ENCODE assay signal across 20 mouse cellular contexts in the genomic region with DNA sequence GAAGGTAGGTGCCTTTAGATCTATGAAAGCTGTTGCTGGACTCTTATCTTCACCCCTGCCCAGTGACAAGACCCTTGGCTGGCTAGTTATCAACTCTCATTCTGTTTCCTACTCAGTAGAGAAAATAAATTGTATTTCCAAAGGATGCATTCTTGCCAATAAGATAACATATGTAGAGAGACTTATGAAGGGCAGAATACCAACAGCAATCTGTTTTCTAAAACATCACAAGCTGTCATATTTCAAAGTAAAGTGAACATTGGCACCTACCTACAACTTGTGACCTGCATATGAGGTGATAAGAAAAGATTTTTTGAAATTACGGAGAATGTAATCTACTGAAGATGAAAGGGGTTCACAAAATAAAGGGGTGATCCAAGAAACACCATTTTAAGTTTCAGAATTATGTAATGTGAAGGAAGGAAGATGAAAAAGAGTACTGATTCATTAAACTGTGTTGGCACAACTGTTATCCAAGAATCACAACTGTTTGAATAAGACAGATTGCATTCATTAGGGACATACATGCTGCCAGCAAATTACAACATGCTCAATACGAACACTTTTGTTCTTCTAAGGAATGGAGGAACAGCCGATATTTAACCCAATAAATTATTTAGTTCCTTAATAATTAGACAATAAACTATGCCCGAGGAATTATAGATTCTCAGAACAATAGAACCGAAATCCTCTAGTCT.
DNase-seq lines count a peak whose midpoint lies in the region; ATAC-seq and TF ChIP-seq lines count a peak whose summit lies in the region.
"Had no signal": no experiment of that assay in that cellular context is flagged by ENCODE, and none has a peak within 500 bp of the region (broad histone marks: within the 10 kb centered on the region; RNA-seq: fewer than 3 reads in every experiment).

No protein-coding gene starts in this region.

- no peak; the same call in 1 of the 2 replicates for TF ChIP-seq CTCF in layer of hippocampus, adult 2 months (conservative IDR thresholded peaks at IDR 0.05)

- H3K9ac ChIP-seq in forebrain, embryonic 15.5 days (replicated peaks) = no peak overlapping the region
- H3K9ac ChIP-seq in forebrain, embryonic 16.5 days (replicated peaks; ENCODE audit: low read depth, low read length) = no peak overlapping the region
- H3K9ac ChIP-seq: embryonic facial prominence, embryonic 13.5 days; heart, embryonic 13.5 days; hindbrain, embryonic 14.5 days; intestine, embryonic 15.5 days had no signal

- H3K27ac ChIP-seq in forebrain, embryonic 15.5 days (replicated peaks) = no peak overlapping the region
- H3K27ac ChIP-seq in forebrain, embryonic 10.5 days = no peak overlapping the region
- H3K27ac ChIP-seq in layer of hippocampus, adult 2 months = peak overlapping the region; percentile 25; the same call in 1 of the 2 replicates
- H3K27ac ChIP-seq in forebrain, embryonic 16.5 days (ENCODE audit: low read length) = no peak overlapping the region
- H3K27ac ChIP-seq: embryonic facial prominence, embryonic 13.5 days; heart, embryonic 13.5 days; hindbrain, embryonic 10.5 days; hindbrain, embryonic 14.5 days; intestine, embryonic 15.5 days had no signal

- no peak overlapping the region for H3K4me3 ChIP-seq in forebrain, embryonic 15.5 days
- H3K4me3 ChIP-seq in forebrain, embryonic 10.5 days = no peak overlapping the region
- no peak overlapping the region for H3K4me3 ChIP-seq in layer of hippocampus, adult 2 months
- no peak overlapping the region for H3K4me3 ChIP-seq in forebrain, embryonic 16.5 days (replicated peaks; ENCODE audit: low read length)
- H3K4me3 ChIP-seq: embryonic facial prominence, embryonic 13.5 days; heart, embryonic 13.5 days; hindbrain, embryonic 10.5 days; intestine, embryonic 15.5 days had no signal

- H3K36me3 ChIP-seq in forebrain, embryonic 15.5 days = no peaks in the 10 kb centered on the region
- no peaks in the 10 kb centered on the region for H3K36me3 ChIP-seq in forebrain, embryonic 10.5 days (replicated peaks)
- no peaks in the 10 kb centered on the region for H3K36me3 ChIP-seq in forebrain, embryonic 16.5 days (ENCODE audit: control insufficient read depth, insufficient read depth)
- H3K36me3 ChIP-seq: embryonic facial prominence, embryonic 13.5 days; hindbrain, embryonic 10.5 days; intestine, embryonic 15.5 days had no signal

- H3K4me1 ChIP-seq in forebrain, embryonic 15.5 days = no peaks in the 10 kb centered on the region
- no peaks in the 10 kb centered on the region for H3K4me1 ChIP-seq in forebrain, embryonic 10.5 days
- H3K4me1 ChIP-seq in forebrain, embryonic 16.5 days (replicated peaks; ENCODE audit: control insufficient read depth, insufficient read depth, low read length) = peaks cover 6% of the 10 kb centered on the region; the same call in 1 of the 2 replicates
- H3K4me1 ChIP-seq: embryonic facial prominence, embryonic 13.5 days; intestine, embryonic 15.5 days had no signal

- H3K9me3 ChIP-seq in forebrain, embryonic 15.5 days = no peaks in the 10 kb centered on the region
- no peaks in the 10 kb centered on the region for H3K9me3 ChIP-seq in forebrain, embryonic 10.5 days
- H3K9me3 ChIP-seq in forebrain, embryonic 16.5 days (ENCODE audit: control insufficient read depth, low read length) = no peaks in the 10 kb centered on the region
- H3K9me3 ChIP-seq: embryonic facial prominence, embryonic 13.5 days; heart, embryonic 13.5 days; hindbrain, embryonic 10.5 days; intestine, embryonic 15.5 days had no signal

- no peaks in the 10 kb centered on the region for H3K27me3 ChIP-seq in forebrain, embryonic 15.5 days
- H3K27me3 ChIP-seq in forebrain, embryonic 10.5 days (ENCODE audit: poor library complexity, severe bottlenecking) = no peaks in the 10 kb centered on the region
- H3K27me3 ChIP-seq in forebrain, embryonic 16.5 days (replicated peaks; ENCODE audit: control insufficient read depth, insufficient read depth, low read length) = no peaks in the 10 kb centered on the region
- H3K27me3 ChIP-seq: CH12.LX; embryonic facial prominence, embryonic 13.5 days; heart, embryonic 13.5 days; intestine, embryonic 15.5 days; Patski had no signal

- WGBS in forebrain, embryonic 15.5 days = 64% methylated on average over 5 of the region's 5 CpGs
- 91% methylated on average over 5 of the region's 5 CpGs for WGBS in forebrain, embryonic 10.5 days
- WGBS in forebrain, embryonic 16.5 days = 64% methylated on average over 5 of the region's 5 CpGs

- peak; percentile 73 for ATAC-seq in forebrain, embryonic 15.5 days (replicated peaks)
- peak; percentile 89 for ATAC-seq in forebrain, embryonic 16.5 days
- ATAC-seq: activated CD4-positive, CD25-positive, alpha-beta regulatory T cell, adult 4 months; intestine, embryonic 15.5 days; Patski had no signal

- no peak for DNase-seq in forebrain, embryonic 10.5 days (ENCODE audit: extremely low spot score, low spot score)
- DNase-seq in layer of hippocampus, adult 2 months (ENCODE audit: low spot score in 2 of 2) = peak in 1 of 2 experiments; percentile 32
- no peak for DNase-seq in layer of hippocampus, postnatal 25 days (ENCODE audit: extremely low spot score in 1 of 2, low spot score in 1 of 2)
- no peak for DNase-seq in kidney, postnatal 4 days
- DNase-seq: adrenal gland, postnatal 14 days; cerebellum, adult 18-20 months; cerebellum, adult 9-11 months; cerebellum, postnatal 36 days; gastrocnemius, postnatal 25 days; heart, postnatal 14 days had no signal

- no peak overlapping the region for H3K4me2 ChIP-seq in forebrain, embryonic 15.5 days (replicated peaks)
- H3K4me2 ChIP-seq in forebrain, embryonic 16.5 days (ENCODE audit: low read length) = no peak overlapping the region
- H3K4me2 ChIP-seq: embryonic facial prominence, embryonic 13.5 days; heart, embryonic 13.5 days; hindbrain, embryonic 14.5 days; intestine, embryonic 15.5 days had no signal
